Mouse (Mus musculus) ovary, adult 18-20 months (tissue): ENCODE measurements at regions not wholly inside any gene's neighbourhood (a gene's known extent, or its start where the extent isn't known, plus 50 kb on each side); places are given as distances from the start of the nearest gene placed in this dataset.

Source experiments
- DNase-seq: peaks from one replicate; pipeline ENCODE4 v3.0.0; 2022; ENCODE audit warnings: low spot score, mixed read lengths

GRCm38 (mm10) chr10:43634371-43635080 lies 56.4 kb downstream of the Cd24a start:
- DNase-seq = no peak

- DNase-seq = no peak
Observed at GRCm38 (mm10) chr10:43641169-43641945, 63.3 kb downstream of the Cd24a start.

GRCm38 (mm10) chr10:43646326-43646725 lies 68.2 kb downstream of the Cd24a start:
- DNase-seq = no peak

GRCm38 (mm10) chr10:43646965-43647364 lies 68.9 kb downstream of the Cd24a start:
- DNase-seq = no peak

- DNase-seq = no peak
Observed at GRCm38 (mm10) chr10:43648186-43648585, 70.1 kb downstream of the Cd24a start.

GRCm38 (mm10) chr10:43648815-43649447 lies 70.8 kb downstream of the Cd24a start:
- no peak for DNase-seq

GRCm38 (mm10) chr10:43650449-43650848 lies 72.4 kb downstream of the Cd24a start:
- no peak for DNase-seq

- DNase-seq = no peak
Observed at GRCm38 (mm10) chr10:43651505-43651904, 73.4 kb downstream of the Cd24a start.

GRCm38 (mm10) chr10:43651915-43652314 lies 73.8 kb downstream of the Cd24a start:
- DNase-seq = no peak

- DNase-seq = no peak
Observed at GRCm38 (mm10) chr10:43655082-43655671, 77.1 kb downstream of the Cd24a start.

- no peak for DNase-seq
Observed at GRCm38 (mm10) chr10:43655680-43656079, 77.6 kb downstream of the Cd24a start.

GRCm38 (mm10) chr10:43656207-43656606 lies 78.1 kb downstream of the Cd24a start:
- DNase-seq = no peak

- DNase-seq = no peak
Observed at GRCm38 (mm10) chr10:43657501-43658225, 79.6 kb downstream of the Cd24a start.

GRCm38 (mm10) chr10:43658226-43658593 lies 80.1 kb downstream of the Cd24a start:
- DNase-seq = no peak

GRCm38 (mm10) chr10:43664844-43665243 lies 86.8 kb downstream of the Cd24a start:
- DNase-seq = no peak

- DNase-seq = no peak
Observed at GRCm38 (mm10) chr10:43666262-43667085, 88.4 kb downstream of the Cd24a start.

- no peak for DNase-seq
Observed at GRCm38 (mm10) chr10:43667086-43667690, 89.1 kb downstream of the Cd24a start.

GRCm38 (mm10) chr10:43667732-43668247 lies 89.7 kb downstream of the Cd24a start:
- DNase-seq = no peak

- DNase-seq = no peak
Observed at GRCm38 (mm10) chr10:43669471-43669870, 91.4 kb downstream of the Cd24a start.

- no peak for DNase-seq
Observed at GRCm38 (mm10) chr10:43670745-43671144, 92.7 kb downstream of the Cd24a start.
